Mouse (Mus musculus) liver, embryonic 15.5 days (tissue): ENCODE measurements around the gene Xdh. TPM values are rescaled to one million over a fixed set of nuclear protein-coding genes. Genes with fewer than 3 reads are reported as not detected.

ENCODE experiments used
- ATAC-seq: fragments of 200-750 bp; cut with Nextera tagmentation; 2 replicates; pipeline ENCODE4 v1.8.0; 2017; ENCODE audit warnings: moderate number of reproducible peaks, mild to moderate bottlenecking, moderate library complexity; ENCODE audit not compliant: insufficient read depth
- H3K27ac ChIP-seq: fragments of 300-500 bp; sonication (generic); replicated peaks from 2 replicates; pipeline ENCODE4 v1.5.1; 2015; ENCODE audit warnings: mild to moderate bottlenecking, inconsistent platforms
- H3K27me3 ChIP-seq: fragments of 300-500 bp; sonication (generic); 2 replicates; pipeline ENCODE4 v1.6.1; 2015; ENCODE audit warnings: mild to moderate bottlenecking, inconsistent platforms
- H3K36me3 ChIP-seq: fragments of 300-500 bp; sonication (generic); replicated peaks from 2 replicates; pipeline ENCODE4 v1.6.1; 2015; ENCODE audit warnings: moderate library complexity, mild to moderate bottlenecking, inconsistent platforms
- H3K4me1 ChIP-seq: fragments of 300-500 bp; sonication (generic); replicated peaks from 2 replicates; pipeline ENCODE4 v1.6.1; 2015; ENCODE audit warnings: inconsistent platforms
- H3K4me2 ChIP-seq: fragments of 300-500 bp; sonication (generic); 2 replicates; pipeline ENCODE4 v1.6.1; 2015; ENCODE audit warnings: moderate library complexity, mild to moderate bottlenecking, inconsistent platforms
- H3K4me3 ChIP-seq: fragments of 300-500 bp; sonication (generic); replicated peaks from 2 replicates; pipeline ENCODE4 v1.5.1; 2015; ENCODE audit warnings: mild to moderate bottlenecking, inconsistent platforms
- H3K9ac ChIP-seq: fragments of 300-500 bp; sonication (generic); 2 replicates; pipeline ENCODE4 v1.6.1; 2015; ENCODE audit warnings: moderate library complexity, mild to moderate bottlenecking, inconsistent platforms
- H3K9me3 ChIP-seq: fragments of 300-500 bp; sonication (generic); replicated peaks from 2 replicates; pipeline ENCODE4 v1.6.1; 2016; ENCODE audit warnings: inconsistent platforms
- WGBS: fragments of 180-500 bp; shearing (Covaris S2); methylation state at CpG from one replicate; pipeline ENCODE4 v1.1.7; 2015; ENCODE audit warnings: mixed read lengths; ENCODE audit not compliant: insufficient replicate concordance; 5-methylcytosine and 5-hydroxymethylcytosine counted together
- polyA plus RNA-seq: library from polyadenylated mRNA; unstranded; fragments of >200 nt; fragmentation: Nextera tagmentation; extraction: Ambion mirVana; gene quantifications from 2 replicates; pipeline ENCODE4 v1.2.1, GENCODE M21; 2015

Xdh gene
- 4.2 and 4.9 TPM in 2 replicates for polyA plus RNA-seq

DNA sequence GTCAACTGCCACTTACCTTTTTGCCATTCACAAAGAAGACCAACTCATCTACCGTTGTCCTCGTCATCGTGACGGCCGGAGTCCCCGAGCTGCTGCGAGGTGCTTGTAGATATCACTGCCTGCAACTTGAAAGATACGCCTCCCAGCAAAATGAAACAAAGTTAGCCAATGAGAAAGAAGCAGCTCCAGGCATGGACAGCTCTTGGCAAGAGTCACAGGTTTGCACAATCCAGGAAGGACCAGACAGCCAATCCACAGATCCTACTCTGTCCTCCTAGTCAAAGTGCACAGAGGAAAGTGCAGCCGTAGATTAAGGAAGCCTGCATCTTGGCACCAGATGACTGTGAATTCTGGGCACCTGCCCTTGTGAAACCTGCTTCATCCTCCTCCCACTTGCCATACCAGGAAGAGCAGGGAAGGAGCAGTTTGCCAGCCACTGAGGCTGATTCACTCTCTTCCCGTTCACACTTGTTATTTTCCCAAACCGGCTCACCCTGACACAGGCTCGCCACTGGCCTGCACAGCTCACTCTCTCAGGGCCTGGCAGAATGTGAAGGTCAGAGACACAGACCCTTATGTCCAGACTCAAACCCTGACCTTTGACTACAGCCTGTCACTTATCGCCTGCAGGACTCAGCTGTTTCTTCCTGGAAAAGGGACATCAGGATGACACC lies at the start of gene Xdh:
Xdh (minus strand) TSS at position 135 of the 674 bp plus-strand sequence.
- H3K4me1 ChIP-seq = 0 out of 2 replicates have a peak, but pooled peaks cover 3% of the 10 kb centered on the region
- no peaks in the 10 kb centered on the region for H3K9me3 ChIP-seq
- H3K9ac ChIP-seq = no peak within 1 kb of the TSS
- 56% methylated on average over 13 of the region's 13 CpGs for WGBS
- H3K27ac ChIP-seq = 0 out of 2 replicates have a peak within 1 kb of the TSS, but pooled peaks have one; percentile 29
- H3K27me3 ChIP-seq = no peaks in the 10 kb centered on the region
- no peak within 1 kb of the TSS for H3K4me2 ChIP-seq
- no peaks in the 10 kb centered on the region for H3K36me3 ChIP-seq
- H3K4me3 ChIP-seq = peak within 1 kb of the TSS; percentile 21
- ATAC-seq = peak; percentile 63

DNA sequence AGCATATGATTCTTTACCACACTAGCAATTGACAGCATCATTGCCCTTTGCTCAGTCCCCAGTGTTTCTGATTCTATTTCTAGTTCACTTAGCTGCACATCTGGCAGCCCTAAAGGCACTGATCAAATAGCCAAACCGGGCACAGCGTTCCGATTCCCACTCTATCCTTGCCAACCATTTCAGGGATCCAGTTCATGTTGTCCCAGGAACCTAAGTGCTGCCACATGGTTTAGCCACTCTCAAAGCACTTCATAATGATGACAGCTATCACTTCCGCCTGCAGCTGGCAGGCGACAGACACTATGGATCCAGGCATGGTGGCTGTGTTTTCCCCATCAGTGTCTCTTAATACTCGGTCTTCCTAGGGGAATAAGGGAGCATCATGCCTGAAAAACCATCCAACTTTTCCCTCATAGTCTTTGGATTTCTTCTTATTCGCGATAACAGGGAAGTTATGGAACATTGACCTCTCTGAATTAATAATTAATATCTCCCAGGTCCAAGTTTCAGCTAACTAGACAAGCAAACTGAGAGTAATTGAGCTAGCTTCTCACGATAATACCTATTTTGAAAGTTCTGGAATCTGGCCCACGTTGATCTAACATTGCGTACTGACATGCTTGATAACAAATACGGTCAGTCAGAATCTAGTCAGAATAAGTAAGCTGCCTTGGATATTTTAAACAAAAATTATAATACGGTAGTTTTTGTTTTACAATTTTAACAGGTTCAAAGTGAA lies 46.1 kb upstream of the Xdh start:
- WGBS = 67% methylated on average over 13 of the region's 13 CpGs
- ATAC-seq = no peak
- H3K9me3 ChIP-seq = no peaks in the 10 kb centered on the region
- no peak overlapping the region for H3K9ac ChIP-seq
- no peaks in the 10 kb centered on the region for H3K27me3 ChIP-seq
- H3K4me1 ChIP-seq = no peaks in the 10 kb centered on the region
- H3K4me3 ChIP-seq = no peak overlapping the region
- no peaks in the 10 kb centered on the region for H3K36me3 ChIP-seq
- H3K27ac ChIP-seq = no peak overlapping the region
- no peak overlapping the region for H3K4me2 ChIP-seq

- H3K9me3 ChIP-seq = no peaks in the 10 kb centered on the region
- H3K27me3 ChIP-seq = no peaks in the 10 kb centered on the region
- no peak overlapping the region for H3K9ac ChIP-seq
- H3K36me3 ChIP-seq = no peaks in the 10 kb centered on the region
- H3K27ac ChIP-seq = no peak overlapping the region
- 60% methylated on average over 4 of the region's 4 CpGs for WGBS
- no peak overlapping the region for H3K4me2 ChIP-seq
- ATAC-seq = no peak
- H3K4me1 ChIP-seq = no peaks in the 10 kb centered on the region
- H3K4me3 ChIP-seq = no peak overlapping the region
Measured at GRCm38 (mm10) chr17:73991264-73991663, 41.3 kb upstream of the Xdh start.

GRCm38 (mm10) chr17:73986571-73986970 lies 36.6 kb upstream of the Xdh start:
- no peaks in the 10 kb centered on the region for H3K9me3 ChIP-seq
- no peak overlapping the region for H3K4me3 ChIP-seq
- H3K4me2 ChIP-seq = no peak overlapping the region
- H3K27ac ChIP-seq = no peak overlapping the region
- H3K9ac ChIP-seq = no peak overlapping the region
- 56% methylated on average over 2 of the region's 2 CpGs for WGBS
- ATAC-seq = no peak
- no peaks in the 10 kb centered on the region for H3K4me1 ChIP-seq
- H3K36me3 ChIP-seq = no peaks in the 10 kb centered on the region
- H3K27me3 ChIP-seq = no peaks in the 10 kb centered on the region

DNA sequence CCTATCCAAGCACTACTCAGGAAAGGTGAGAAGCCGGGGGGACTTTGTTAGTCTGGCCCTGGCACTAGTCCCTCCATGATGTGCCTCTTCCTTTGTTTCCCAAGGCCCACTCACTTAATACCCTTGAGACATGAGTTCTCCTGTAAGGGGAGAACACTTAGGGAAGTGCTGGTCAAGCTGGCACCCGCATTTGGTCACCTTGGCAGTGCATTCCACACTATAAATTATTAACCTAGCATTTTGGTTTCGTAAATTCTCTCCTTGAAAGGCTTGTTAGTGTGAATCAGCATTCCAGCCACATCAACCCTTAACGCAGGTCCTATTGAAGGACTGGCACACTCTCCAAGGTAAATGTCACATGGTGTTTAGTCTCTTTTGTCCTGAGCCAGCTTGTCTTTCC lies 35.9 kb upstream of the Xdh start:
- no peaks in the 10 kb centered on the region for H3K27me3 ChIP-seq
- no peaks in the 10 kb centered on the region for H3K4me1 ChIP-seq
- H3K9me3 ChIP-seq = no peaks in the 10 kb centered on the region
- WGBS = 58% methylated on average over 4 of the region's 4 CpGs
- no peak overlapping the region for H3K27ac ChIP-seq
- H3K36me3 ChIP-seq = no peaks in the 10 kb centered on the region
- H3K9ac ChIP-seq = no peak overlapping the region
- no peak for ATAC-seq
- H3K4me2 ChIP-seq = no peak overlapping the region
- H3K4me3 ChIP-seq = no peak overlapping the region

- H3K27ac ChIP-seq = no peak overlapping the region
- WGBS = 7% methylated on average over 4 of the region's 4 CpGs
- H3K27me3 ChIP-seq = no peaks in the 10 kb centered on the region
- no peaks in the 10 kb centered on the region for H3K4me1 ChIP-seq
- no peaks in the 10 kb centered on the region for H3K36me3 ChIP-seq
- no peak overlapping the region for H3K9ac ChIP-seq
- H3K9me3 ChIP-seq = no peaks in the 10 kb centered on the region
- no peak overlapping the region for H3K4me3 ChIP-seq
- ATAC-seq = no peak
- no peak overlapping the region for H3K4me2 ChIP-seq
Measured at GRCm38 (mm10) chr17:73984508-73984907, 34.5 kb upstream of the Xdh start.

GRCm38 (mm10) chr17:73982871-73983270 lies 32.9 kb upstream of the Xdh start:
- Histone ChIP-seq H3K4me3 (no peak overlapping the region), H3K4me2 (no peak overlapping the region), H3K4me1 (no peaks in the 10 kb centered on the region), H3K27me3 (no peaks in the 10 kb centered on the region), H3K36me3 (no peaks in the 10 kb centered on the region), H3K9me3 (no peaks in the 10 kb centered on the region), H3K27ac (no peak overlapping the region), H3K9ac (no peak overlapping the region)
- ATAC-seq = no peak
- 33% methylated on average over 1 of the region's 1 CpGs for WGBS

DNA sequence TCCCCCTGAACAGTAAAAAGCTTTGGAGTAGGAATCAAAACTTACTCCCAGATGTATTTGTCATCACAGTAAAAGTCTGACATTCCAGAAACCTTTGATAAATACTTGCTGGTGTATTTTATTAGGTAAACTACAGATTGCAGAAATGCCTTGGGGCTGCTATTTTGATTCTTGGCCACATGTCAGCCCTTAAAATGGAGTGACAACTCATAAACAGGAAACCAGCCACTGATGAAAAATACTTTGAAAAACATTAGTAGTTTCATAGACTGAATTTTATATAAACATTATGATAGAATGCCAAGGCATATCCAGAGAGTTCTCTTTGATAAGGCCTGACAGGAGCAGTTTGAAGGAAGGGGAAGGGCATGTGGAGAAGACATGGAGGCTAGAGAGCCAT lies 26.1 kb upstream of the Xdh start:
- Histone ChIP-seq H3K4me1 (no peaks in the 10 kb centered on the region), H3K27me3 (no peaks in the 10 kb centered on the region), H3K9ac (no peak overlapping the region), H3K4me3 (no peak overlapping the region), H3K4me2 (no peak overlapping the region), H3K36me3 (no peaks in the 10 kb centered on the region), H3K27ac (no peak overlapping the region), H3K9me3 (no peaks in the 10 kb centered on the region)
- no peak for ATAC-seq

GRCm38 (mm10) chr17:73972648-73973047 lies 22.7 kb upstream of the Xdh start:
- ATAC-seq = no peak
- Histone ChIP-seq H3K4me1 (no peaks in the 10 kb centered on the region), H3K4me2 (no peak overlapping the region), H3K9ac (no peak overlapping the region), H3K27ac (no peak overlapping the region), H3K36me3 (no peaks in the 10 kb centered on the region), H3K27me3 (no peaks in the 10 kb centered on the region), H3K9me3 (no peaks in the 10 kb centered on the region), H3K4me3 (no peak overlapping the region)
- WGBS = 70% methylated on average over 11 of the region's 11 CpGs

- Histone ChIP-seq H3K4me3 (no peak overlapping the region), H3K9me3 (no peaks in the 10 kb centered on the region), H3K36me3 (no peaks in the 10 kb centered on the region), H3K27ac (no peak overlapping the region), H3K4me2 (no peak overlapping the region), H3K4me1 (no peaks in the 10 kb centered on the region), H3K27me3 (no peaks in the 10 kb centered on the region), H3K9ac (no peak overlapping the region)
- WGBS = 61% methylated on average over 4 of the region's 4 CpGs
- ATAC-seq = no peak
Measured at GRCm38 (mm10) chr17:73971291-73971690, 21.3 kb upstream of the Xdh start.

GRCm38 (mm10) chr17:73970361-73971027 lies 20.5 kb upstream of the Xdh start:
- Histone ChIP-seq H3K9ac (no peak overlapping the region), H3K27ac (no peak overlapping the region), H3K4me2 (no peak overlapping the region), H3K9me3 (no peaks in the 10 kb centered on the region), H3K4me1 (no peaks in the 10 kb centered on the region), H3K36me3 (no peaks in the 10 kb centered on the region), H3K4me3 (no peak overlapping the region), H3K27me3 (no peaks in the 10 kb centered on the region)
- 26% methylated on average over 3 of the region's 3 CpGs for WGBS
- 0 out of 2 replicates have a peak, but pooled peaks have one; percentile 31 for ATAC-seq
